Mouse (Mus musculus) liver, embryonic 14.5 days (tissue): ENCODE results near the gene Gm17509.
"Not testable (repeated sequence)": the region's sequence is repeated elsewhere in the genome, so short reads cannot be mapped to it uniquely, and the experiment has no call there.

Experiments used
- CTCF ChIP-seq: IDR thresholded peaks from 2 replicates; pipeline ENCODE4 v1.5.1; 2016; ENCODE audit warnings: antibody characterized with exemption, low read depth, control low read depth
- EP300 ChIP-seq: IDR thresholded peaks from 2 replicates; pipeline ENCODE4 v1.6.1; 2016; ENCODE audit warnings: antibody characterized with exemption, low read depth

- TF ChIP-seq EP300, CTCF: not testable (repeated sequence)
Measured at GRCm38 (mm10) chr13:117180912-117181311, 40.0 kb downstream of the Gm17509 start.
